Mouse (Mus musculus) megakaryocyte, embryonic 14.5 days (primary cell): ENCODE measurements at regions not wholly inside any gene's neighbourhood (a gene's known extent, or its start where the extent isn't known, plus 50 kb on each side); places are given as distances from the start of the nearest gene placed in this dataset.

Experiments used
- FLI1 ChIP-seq: IDR thresholded peaks from 2 replicates; pipeline ENCODE4 v1.6.1; 2012; ENCODE audit warnings: low read length, inconsistent platforms, mixed read lengths
- GATA1 ChIP-seq: IDR thresholded peaks from 3 replicates; pipeline ENCODE4 v1.6.1; 2012; ENCODE audit warnings: mixed read lengths, low read length, inconsistent platforms, borderline replicate concordance

- TF ChIP-seq GATA1 (no peak), FLI1 (no peak)
Observed at GRCm38 (mm10) chr16:42635766-42636165, 239.9 kb upstream of the Zbtb20 start.
